Mouse (Mus musculus): Measurements from ENCODE around the gene Ifna16. TPM values are rescaled to one million over a fixed set of nuclear protein-coding genes. Genes with fewer than 3 reads are reported as not detected.
A peak's percentile ranks its signal among the peaks of the same experiment; 100 is the strongest.

Gene Ifna16
- not detected in 2 replicates for polyA plus RNA-seq (2015; fragmentation: Nextera tagmentation; extraction: Ambion mirVana)

GRCm38 (mm10) chr4:88676824-88677223 lies at the start of gene Ifna16:
Ifna16 (minus strand) TSS chr4:88676924.
- H3K4me2 ChIP-seq (replicated peaks; ENCODE audit: low read depth), result no peak within 1 kb of the TSS
- ATAC-seq (ENCODE audit: low FRiP score, low TSS enrichment) (no peak), DNase-seq (ENCODE audit: low spot score) (no peak)
- H3K36me3 ChIP-seq (ENCODE audit: control insufficient read depth, insufficient read depth, low read length), result no peaks in the 10 kb centered on the region
- no peak within 1 kb of the TSS for H3K9ac ChIP-seq (ENCODE audit: low read length)
- TF ChIP-seq CTCF (IDR thresholded peaks at IDR 0.05; ENCODE audit: low read depth), result no peak
- TF ChIP-seq EP300 (optimal IDR thresholded peaks at IDR 0.05), result no peak
- no peak within 1 kb of the TSS for H3K4me3 ChIP-seq (ENCODE audit: low read depth, low read length)
- WGBS, result 80% methylated on average over 1 of the region's 1 CpGs
- no peaks in the 10 kb centered on the region for H3K9me3 ChIP-seq (ENCODE audit: control insufficient read depth, low read length)
- no peaks in the 10 kb centered on the region for H3K4me1 ChIP-seq (replicated peaks; ENCODE audit: control insufficient read depth, insufficient read depth)
- no peaks in the 10 kb centered on the region for H3K27me3 ChIP-seq (ENCODE audit: control insufficient read depth, insufficient read depth, low read length)
- H3K27ac ChIP-seq (replicated peaks), result no peak within 1 kb of the TSS

- TF ChIP-seq CTCF (IDR thresholded peaks at IDR 0.05; ENCODE audit: low read depth) (no peak), EP300 (optimal IDR thresholded peaks at IDR 0.05) (no peak)
- no peak overlapping the region for H3K4me3 ChIP-seq (ENCODE audit: low read depth, low read length)
- H3K9ac ChIP-seq (ENCODE audit: low read length), result no peak overlapping the region
- no peaks in the 10 kb centered on the region for H3K9me3 ChIP-seq (ENCODE audit: control insufficient read depth, low read length)
- peak; percentile 50 for DNase-seq (ENCODE audit: low spot score)
- WGBS, result 39% methylated on average over 8 of the region's 8 CpGs
- no peaks in the 10 kb centered on the region for H3K36me3 ChIP-seq (ENCODE audit: control insufficient read depth, insufficient read depth, low read length)
- H3K27me3 ChIP-seq (ENCODE audit: control insufficient read depth, insufficient read depth, low read length), result no peaks in the 10 kb centered on the region
- peaks cover 4% of the 10 kb centered on the region for H3K4me1 ChIP-seq (replicated peaks; ENCODE audit: control insufficient read depth, insufficient read depth)
- H3K27ac ChIP-seq (replicated peaks), result peak overlapping the region; percentile 67
- ATAC-seq (ENCODE audit: low FRiP score, low TSS enrichment), result no peak
- H3K4me2 ChIP-seq (replicated peaks; ENCODE audit: low read depth), result 0 out of 2 replicates have a peak overlapping the region, but pooled peaks have one; percentile 1
Observed at GRCm38 (mm10) chr4:88723497-88724090, 46.9 kb upstream of the Ifna16 start.

- WGBS, result under 1% methylated on average over 80 of the region's 82 CpGs
- Histone ChIP-seq H3K4me3 (ENCODE audit: low read depth, low read length) (peak within 1 kb of the TSS; percentile 92), H3K27ac (replicated peaks) (peak within 1 kb of the TSS; percentile 99), H3K9me3 (ENCODE audit: control insufficient read depth, low read length) (no peaks in the 10 kb centered on the region), H3K9ac (ENCODE audit: low read length) (peak within 1 kb of the TSS; percentile 99), H3K4me2 (replicated peaks; ENCODE audit: low read depth) (peak within 1 kb of the TSS; percentile 78), H3K27me3 (ENCODE audit: control insufficient read depth, insufficient read depth, low read length) (no peaks in the 10 kb centered on the region), H3K36me3 (ENCODE audit: control insufficient read depth, insufficient read depth, low read length) (no peaks in the 10 kb centered on the region), H3K4me1 (replicated peaks; ENCODE audit: control insufficient read depth, insufficient read depth) (peaks cover 4% of the 10 kb centered on the region)
- TF ChIP-seq CTCF (IDR thresholded peaks at IDR 0.05; ENCODE audit: low read depth) (no peak), EP300 (optimal IDR thresholded peaks at IDR 0.05) (peak; percentile 18)
- ATAC-seq (ENCODE audit: low FRiP score, low TSS enrichment), result peak; percentile 98
- peak; percentile 98 for DNase-seq (ENCODE audit: low spot score)
Observed at GRCm38 (mm10) chr4:88721791-88722721, 45.3 kb upstream of the Ifna16 start, which contains the start of the genes Gm26566 and Klhl9. Gm26566 (plus strand) TSS chr4:88721805. Klhl9 (minus strand) TSS chr4:88722465.

GRCm38 (mm10) chr4:88718715-88719114 lies 42.0 kb upstream of the Ifna16 start:
- Histone ChIP-seq H3K9ac (ENCODE audit: low read length) (0 out of 2 replicates have a peak overlapping the region, but pooled peaks have one; percentile 19), H3K4me3 (ENCODE audit: low read depth, low read length) (peak overlapping the region; percentile 19; the same call in 1 of the 2 replicates), H3K36me3 (ENCODE audit: control insufficient read depth, insufficient read depth, low read length) (peaks cover 4% of the 10 kb centered on the region; the same call in 1 of the 2 replicates), H3K27ac (replicated peaks) (no peak overlapping the region), H3K27me3 (ENCODE audit: control insufficient read depth, insufficient read depth, low read length) (no peaks in the 10 kb centered on the region), H3K4me2 (replicated peaks; ENCODE audit: low read depth) (peak overlapping the region; percentile 45), H3K9me3 (ENCODE audit: control insufficient read depth, low read length) (no peaks in the 10 kb centered on the region), H3K4me1 (replicated peaks; ENCODE audit: control insufficient read depth, insufficient read depth) (peaks cover 4% of the 10 kb centered on the region)
- ATAC-seq (ENCODE audit: low FRiP score, low TSS enrichment) (no peak), DNase-seq (ENCODE audit: low spot score) (peak; percentile 46)
- WGBS, result 19% methylated on average over 1 of the region's 1 CpGs
- no peak for TF ChIP-seq CTCF (IDR thresholded peaks at IDR 0.05; ENCODE audit: low read depth)
- no peak for TF ChIP-seq EP300 (optimal IDR thresholded peaks at IDR 0.05)

GRCm38 (mm10) chr4:88715059-88715458 lies 38.3 kb upstream of the Ifna16 start:
- no peaks in the 10 kb centered on the region for H3K9me3 ChIP-seq (ENCODE audit: control insufficient read depth, low read length)
- ATAC-seq (ENCODE audit: low FRiP score, low TSS enrichment) (no peak), DNase-seq (ENCODE audit: low spot score) (no peak)
- peaks cover 4% of the 10 kb centered on the region; the same call in 1 of the 2 replicates for H3K36me3 ChIP-seq (ENCODE audit: control insufficient read depth, insufficient read depth, low read length)
- H3K4me3 ChIP-seq (ENCODE audit: low read depth, low read length), result no peak overlapping the region
- H3K27ac ChIP-seq (replicated peaks), result no peak overlapping the region
- no peak overlapping the region for H3K4me2 ChIP-seq (replicated peaks; ENCODE audit: low read depth)
- no peaks in the 10 kb centered on the region for H3K4me1 ChIP-seq (replicated peaks; ENCODE audit: control insufficient read depth, insufficient read depth)
- H3K27me3 ChIP-seq (ENCODE audit: control insufficient read depth, insufficient read depth, low read length), result no peaks in the 10 kb centered on the region
- TF ChIP-seq CTCF (IDR thresholded peaks at IDR 0.05; ENCODE audit: low read depth) (no peak), EP300 (optimal IDR thresholded peaks at IDR 0.05) (no peak)
- no peak overlapping the region for H3K9ac ChIP-seq (ENCODE audit: low read length)
